In genomic region chr11:84128943-84129798, GRCm38 (mm10) we compare ENCODE assay signal across 8 mouse cellular contexts. TPM values are rescaled to one million over a fixed set of nuclear protein-coding genes. Genes with fewer than 3 reads are reported as not detected.
A peak's percentile ranks its signal among the peaks of the same experiment; 100 is the strongest.
DNase-seq lines count a peak whose midpoint lies in the region; ATAC-seq and TF ChIP-seq lines count a peak whose summit lies in the region.

Tada2a (minus strand) TSS chr11:84129600.
Acaca (plus strand) TSS chr11:84129672.

- in situ Hi-C loops in CH12.LX (cut with MboI; ENCODE audit: low pct_ligation_motif_present, low pct_unique_long_range_greater_than_20kb, low sequenced_read_pairs), result loop anchor here (5.0 kb wide), 1 partner anchor 37 kb away; no protein-coding TSS in a partner anchor

- dilution Hi-C loops in CH12.LX (cut with MboI; ENCODE audit: extremely low pct_ligation_motif_present, extremely low pct_unique_long_range_greater_than_20kb, low sequenced_read_pairs), result no loop called here

- WGBS in heart, embryonic 14.5 days, result under 1% methylated on average over 77 of the region's 83 CpGs
- under 1% methylated on average over 56 of the region's 83 CpGs for WGBS in liver, embryonic 16.5 days (ENCODE audit: insufficient replicate concordance)
- WGBS in neural tube, embryonic 12.5 days, result under 1% methylated on average over 72 of the region's 83 CpGs
- WGBS in stomach, postnatal 0 days, result under 1% methylated on average over 56 of the region's 83 CpGs

- peak; percentile 79; the same call in 1 of the 2 replicates for TF ChIP-seq POLR2A in CH12.LX (IDR thresholded peaks at IDR 0.05; ENCODE audit: low read depth, low read length)

- peaks cover 22 to 34% of the 10 kb centered on the region in 2 experiments for H3K36me3 ChIP-seq in CH12.LX (replicated peaks in 1 of 2; ENCODE audit: control insufficient read depth in 1 of 2, insufficient read depth in 1 of 2, low read length in 1 of 2)
- H3K36me3 ChIP-seq in heart, embryonic 14.5 days (ENCODE audit: control insufficient read depth, insufficient read depth, low read length), result peaks cover 31% of the 10 kb centered on the region
- H3K36me3 ChIP-seq in liver, embryonic 16.5 days (ENCODE audit: control insufficient read depth, insufficient read depth), result no peaks in the 10 kb centered on the region
- peaks cover 20% of the 10 kb centered on the region for H3K36me3 ChIP-seq in neural tube, embryonic 12.5 days
- peaks cover 8% of the 10 kb centered on the region; the same call in 1 of the 2 replicates for H3K36me3 ChIP-seq in stomach, postnatal 0 days (ENCODE audit: control insufficient read depth, insufficient read depth, low read length)

- TF ChIP-seq RAD21 in CH12.LX (IDR thresholded peaks at IDR 0.05; ENCODE audit: low read depth, low read length), result no peak

- H3K4me3 ChIP-seq in CH12.LX (replicated peaks in 1 of 3; ENCODE audit: low read depth in 2 of 3, low read length in 2 of 3, poor library complexity in 1 of 3), result peak within 1 kb of the TSS; percentile 75 to 91 (median 91)
- H3K4me3 ChIP-seq in heart, embryonic 14.5 days (ENCODE audit: control insufficient read depth in 1 of 2, insufficient read depth in 1 of 2, low read depth in 1 of 2, low read length in 2 of 2), result peak within 1 kb of the TSS; percentile 67 to 88
- peak within 1 kb of the TSS; percentile 83 for H3K4me3 ChIP-seq in liver, embryonic 16.5 days (ENCODE audit: low read depth, low read length)
- H3K4me3 ChIP-seq in neural tube, embryonic 12.5 days, result peak within 1 kb of the TSS; percentile 77
- peak within 1 kb of the TSS; percentile 90 for H3K4me3 ChIP-seq in stomach, postnatal 0 days (ENCODE audit: low read depth, low read length)

- H3K4me2 ChIP-seq in CH12.LX (ENCODE audit: insufficient read depth, low read depth, poor library complexity, severe bottlenecking), result peak within 1 kb of the TSS; percentile 72
- peak within 1 kb of the TSS; percentile 86 for H3K4me2 ChIP-seq in heart, embryonic 14.5 days (ENCODE audit: low read length)
- H3K4me2 ChIP-seq in liver, embryonic 16.5 days (ENCODE audit: low read depth, low read length), result peak within 1 kb of the TSS; percentile 86
- peak within 1 kb of the TSS; percentile 77 for H3K4me2 ChIP-seq in neural tube, embryonic 12.5 days (replicated peaks)
- H3K4me2 ChIP-seq in stomach, postnatal 0 days (replicated peaks; ENCODE audit: low read depth), result peak within 1 kb of the TSS; percentile 75

- no peak within 1 kb of the TSS for H3K27ac ChIP-seq in CH12.LX (ENCODE audit: insufficient read depth, low read depth)
- peak within 1 kb of the TSS in 1 of 2 experiments; percentile 55; a peak in 1 of 4 replicates for H3K27ac ChIP-seq in heart, embryonic 14.5 days (replicated peaks in 1 of 2; ENCODE audit: control insufficient read depth in 1 of 2, insufficient read depth in 1 of 2, low read depth in 2 of 2, low read length in 2 of 2)
- peak within 1 kb of the TSS; percentile 53; the same call in 1 of the 2 replicates for H3K27ac ChIP-seq in liver, embryonic 16.5 days (ENCODE audit: low read length)
- H3K27ac ChIP-seq in neural tube, embryonic 12.5 days, result no peak within 1 kb of the TSS
- peak within 1 kb of the TSS; percentile 70 for H3K27ac ChIP-seq in stomach, postnatal 0 days (replicated peaks)

- H3K9me3 ChIP-seq in CH12.LX (replicated peaks; ENCODE audit: low read length), result no peaks in the 10 kb centered on the region
- no peaks in the 10 kb centered on the region for H3K9me3 ChIP-seq in heart, embryonic 14.5 days (ENCODE audit: control insufficient read depth, low read length)
- H3K9me3 ChIP-seq in liver, embryonic 16.5 days (replicated peaks; ENCODE audit: control insufficient read depth, low read length), result no peaks in the 10 kb centered on the region
- no peaks in the 10 kb centered on the region for H3K9me3 ChIP-seq in neural tube, embryonic 12.5 days
- no peaks in the 10 kb centered on the region for H3K9me3 ChIP-seq in stomach, postnatal 0 days (ENCODE audit: control insufficient read depth, low read length)

- DNase-seq in CH12.LX (ENCODE audit: extremely low read depth), result peak; percentile 77
- peak; percentile 65 for DNase-seq in c-Kit-negative CD71-positive TER-119-positive erythroid progenitor cells, embryonic 14.5 days (ENCODE audit: low read depth, low spot score)
- DNase-seq in fibroblast of lung, adult 2 months (ENCODE audit: low read depth), result peak; percentile 42
- peak; percentile 86 for DNase-seq in kidney, postnatal 14 days
- peak; percentile 88 for DNase-seq in stomach, postnatal 0 days (ENCODE audit: low spot score)

- peaks cover 22% of the 10 kb centered on the region for H3K79me2 ChIP-seq in CH12.LX (replicated peaks; ENCODE audit: control insufficient read depth, extremely low read depth, insufficient read depth, poor library complexity, severe bottlenecking)

- TF ChIP-seq EP300 in CH12.LX (IDR thresholded peaks at IDR 0.05; ENCODE audit: low read length), result no peak
- TF ChIP-seq EP300 in stomach, postnatal 0 days (optimal IDR thresholded peaks at IDR 0.05), result no peak

- H3K9ac ChIP-seq in CH12.LX (ENCODE audit: insufficient read depth, low read depth), result peak within 1 kb of the TSS; percentile 82
- peak within 1 kb of the TSS; percentile 88 for H3K9ac ChIP-seq in heart, embryonic 14.5 days (ENCODE audit: low read length)
- H3K9ac ChIP-seq in liver, embryonic 16.5 days (ENCODE audit: low read depth, low read length), result peak within 1 kb of the TSS; percentile 82
- H3K9ac ChIP-seq in neural tube, embryonic 12.5 days, result peak within 1 kb of the TSS; percentile 82
- H3K9ac ChIP-seq in stomach, postnatal 0 days (ENCODE audit: low read length), result peak within 1 kb of the TSS; percentile 81

- H3K27me3 ChIP-seq in CH12.LX (replicated peaks), result peaks cover 7% of the 10 kb centered on the region
- H3K27me3 ChIP-seq in heart, embryonic 14.5 days (ENCODE audit: control insufficient read depth, insufficient read depth, low read length), result no peaks in the 10 kb centered on the region
- H3K27me3 ChIP-seq in liver, embryonic 16.5 days (ENCODE audit: control insufficient read depth, insufficient read depth, low read depth, low read length), result no peaks in the 10 kb centered on the region
- H3K27me3 ChIP-seq in neural tube, embryonic 12.5 days (replicated peaks), result no peaks in the 10 kb centered on the region
- H3K27me3 ChIP-seq in stomach, postnatal 0 days (ENCODE audit: control insufficient read depth, insufficient read depth, low read length), result no peaks in the 10 kb centered on the region

- H3K4me1 ChIP-seq in CH12.LX (ENCODE audit: control insufficient read depth in 1 of 2, insufficient read depth in 2 of 2), result peaks cover 0 to 34% of the 10 kb centered on the region in 2 experiments; a peak in 2 of 4 replicates
- H3K4me1 ChIP-seq in heart, embryonic 14.5 days (ENCODE audit: control insufficient read depth in 2 of 2, insufficient read depth in 2 of 2, low read length in 2 of 2), result peaks cover 2 to 4% of the 10 kb centered on the region in 2 experiments; a peak in 1 of 4 replicates
- peaks cover 5% of the 10 kb centered on the region for H3K4me1 ChIP-seq in liver, embryonic 16.5 days (ENCODE audit: control insufficient read depth, low read depth, low read length)
- no peaks in the 10 kb centered on the region; the same call in 1 of the 2 replicates for H3K4me1 ChIP-seq in neural tube, embryonic 12.5 days
- H3K4me1 ChIP-seq in stomach, postnatal 0 days (replicated peaks; ENCODE audit: control insufficient read depth, insufficient read depth), result no peaks in the 10 kb centered on the region

- ATAC-seq in heart, embryonic 14.5 days (ENCODE audit: insufficient number of reproducible peaks, insufficient read depth, low FRiP score, low read depth), result peak; percentile 90
- peak; percentile 94 for ATAC-seq in liver, embryonic 16.5 days (ENCODE audit: low read depth)
- ATAC-seq in neural tube, embryonic 12.5 days (ENCODE audit: low FRiP score, low read depth), result peak; percentile 92
- ATAC-seq in stomach, postnatal 0 days (ENCODE audit: low FRiP score, low TSS enrichment), result peak; percentile 95

- TF ChIP-seq CTCF in CH12.LX (conservative IDR thresholded peaks at IDR 0.05 in 1 of 2, IDR thresholded peaks at IDR 0.05 in 1 of 2; ENCODE audit: low read depth in 2 of 2, low read length in 2 of 2), result 0 out of 4 replicates have a peak, but pooled peaks of 1 of the 2 experiments have one; percentile 0
- TF ChIP-seq CTCF in stomach, postnatal 0 days (IDR thresholded peaks at IDR 0.05; ENCODE audit: low read depth), result no peak; the same call in 1 of the 2 replicates

TF ChIP-seq in CH12.LX, 34 proteins besides CTCF, POLR2A, EP300 and RAD21 (continues in another document):
- no peak for TF ChIP-seq USF2 (conservative IDR thresholded peaks at IDR 0.05; ENCODE audit: low read depth, low read length)
- TF ChIP-seq GABPA (IDR thresholded peaks at IDR 0.05; ENCODE audit: insufficient replicate concordance, low read depth, low read length), result no peak
- TF ChIP-seq CHD1 (IDR thresholded peaks at IDR 0.05; ENCODE audit: low read depth, low read length), result no peak
- TF ChIP-seq JUN (IDR thresholded peaks at IDR 0.05; ENCODE audit: insufficient read depth, low read depth, low read length), result no peak
- no peak for TF ChIP-seq CHD2 (IDR thresholded peaks at IDR 0.05; ENCODE audit: low read length)
- TF ChIP-seq MYC (IDR thresholded peaks at IDR 0.05; ENCODE audit: low read depth, low read length), result peak; percentile 56; the same call in 1 of the 2 replicates
- no peak for TF ChIP-seq MAZ (IDR thresholded peaks at IDR 0.05; ENCODE audit: low read depth, low read length)
- no peak for TF ChIP-seq RCOR1 (conservative IDR thresholded peaks at IDR 0.05; ENCODE audit: low read depth, low read length)
- no peak for TF ChIP-seq IRF4 (IDR thresholded peaks at IDR 0.05; ENCODE audit: low read depth, low read length)
- TF ChIP-seq SMC3 (IDR thresholded peaks at IDR 0.05; ENCODE audit: low read depth, low read length), result no peak

RNA-seq across cellular contexts. Expression of gene Tada2a, which starts in this region (rescaled TPM):
- total RNA-seq in CH12.LX (2012; rRNA removed) (37.5 and 40.8 TPM in 2 replicates), CH12.LX (2014; rRNA removed) (33.1 and 34.1 TPM in 2 replicates)
- 59.5 and 66.1 TPM in 2 replicates for polyA plus RNA-seq in CH12.LX (2012; ENCODE audit: insufficient read length, low read depth)
- polyA plus RNA-seq in heart, embryonic 14.5 days (2014; fragmentation: Nextera tagmentation; extraction: Ambion mirVana), result 16.8 and 16.9 TPM in 2 replicates
- polyA plus RNA-seq in liver, embryonic 16.5 days (2015; fragmentation: Nextera tagmentation; extraction: Ambion mirVana), result 7.7 and 7.9 TPM in 2 replicates
- polyA plus RNA-seq in neural tube, embryonic 12.5 days (2016; fragmentation: Nextera tagmentation; extraction: Ambion mirVana), result 29.9 and 31.3 TPM in 2 replicates
- polyA plus RNA-seq in stomach, postnatal 0 days (2015; fragmentation: Nextera tagmentation; extraction: Ambion mirVana), result 12.5 and 13.2 TPM in 2 replicates

RNA-seq across cellular contexts. Expression of gene Acaca, which starts in this region (rescaled TPM):
- total RNA-seq in CH12.LX (2012; rRNA removed), result 61.7 and 76.5 TPM in 2 replicates
- total RNA-seq in CH12.LX (2014; rRNA removed), result 35.0 and 36.9 TPM in 2 replicates
- 53.5 and 62.6 TPM in 2 replicates for polyA plus RNA-seq in CH12.LX (2012; ENCODE audit: insufficient read length, low read depth)
- 8.3 and 8.9 TPM in 2 replicates for polyA plus RNA-seq in heart, embryonic 14.5 days (2014; fragmentation: Nextera tagmentation; extraction: Ambion mirVana)
- polyA plus RNA-seq in liver, embryonic 16.5 days (2015; fragmentation: Nextera tagmentation; extraction: Ambion mirVana), result 6.0 and 6.7 TPM in 2 replicates
- polyA plus RNA-seq in neural tube, embryonic 12.5 days (2016; fragmentation: Nextera tagmentation; extraction: Ambion mirVana), result 24.8 and 29.0 TPM in 2 replicates
- polyA plus RNA-seq in stomach, postnatal 0 days (2015; fragmentation: Nextera tagmentation; extraction: Ambion mirVana), result 4.5 TPM in 2 replicates

Comparison
In these comparisons a context has a peak if more than half of its experiments do, and no peak if none do; other contexts are left out.
1. H3K27ac ChIP-seq: peak in liver, embryonic 16.5 days (single experiment) and stomach, postnatal 0 days (single experiment); none in CH12.LX (single experiment) and neural tube, embryonic 12.5 days (single experiment).
2. Peak in every context shown above with its lines, with median percentiles within 50 percentile points of each other: DNase-seq, H3K4me2 ChIP-seq, H3K4me3 ChIP-seq, H3K9ac ChIP-seq and ATAC-seq.